Mouse (Mus musculus): ENCODE results near the gene Igf2r.
"Not testable (repeated sequence)": the region's sequence is repeated elsewhere in the genome, so short reads cannot be mapped to it uniquely, and the experiment has no call there.

The Igf2r gene

DNA sequence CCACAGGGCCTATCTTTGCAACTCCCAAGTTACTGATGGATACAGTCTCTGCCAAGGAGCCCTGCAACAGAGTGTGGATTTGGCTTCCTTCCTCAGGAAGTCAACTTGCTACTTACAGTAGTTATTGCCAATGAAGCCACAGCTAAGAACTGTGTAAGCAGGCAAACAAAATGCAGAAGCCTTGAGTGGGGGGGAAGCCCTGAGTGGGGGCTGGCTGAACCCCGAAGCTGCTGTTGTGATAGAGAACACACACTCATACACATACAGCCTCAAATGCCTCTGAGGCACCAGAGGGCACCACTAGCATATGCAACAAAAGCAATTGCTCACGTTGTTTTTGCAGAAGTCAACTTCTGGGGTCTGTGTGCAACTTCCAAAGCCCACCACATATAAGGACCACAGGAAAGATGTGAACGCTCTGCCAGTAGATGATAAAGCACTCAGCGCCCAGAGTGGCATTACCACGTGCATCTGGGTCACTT lies 55.3 kb downstream of the Igf2r start:
- peak; percentile 30 for DNase-seq

DNA sequence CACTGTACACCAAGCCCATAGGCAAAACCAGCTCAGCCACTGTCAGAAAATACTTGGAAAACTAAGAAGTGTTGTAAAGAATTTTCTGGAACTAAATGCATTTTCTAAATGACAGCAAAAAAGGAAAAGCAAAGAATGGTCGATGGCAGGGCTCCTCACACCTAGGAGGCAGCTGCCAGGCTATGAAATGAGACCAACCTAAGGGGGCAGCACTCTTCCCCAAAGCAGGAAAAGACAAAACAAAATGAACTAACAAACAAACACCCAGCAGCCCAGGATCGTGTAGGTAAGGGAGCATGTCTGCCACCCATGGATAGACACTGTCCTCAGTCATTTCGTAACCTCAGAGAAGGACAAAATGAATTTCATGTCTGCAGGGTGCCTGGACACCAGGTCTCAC lies 56.5 kb downstream of the Igf2r start:
- no peak for DNase-seq

GRCm38 (mm10) chr17:12712191-12712590 lies 57.3 kb downstream of the Igf2r start:
- DNase-seq = no peak

DNA sequence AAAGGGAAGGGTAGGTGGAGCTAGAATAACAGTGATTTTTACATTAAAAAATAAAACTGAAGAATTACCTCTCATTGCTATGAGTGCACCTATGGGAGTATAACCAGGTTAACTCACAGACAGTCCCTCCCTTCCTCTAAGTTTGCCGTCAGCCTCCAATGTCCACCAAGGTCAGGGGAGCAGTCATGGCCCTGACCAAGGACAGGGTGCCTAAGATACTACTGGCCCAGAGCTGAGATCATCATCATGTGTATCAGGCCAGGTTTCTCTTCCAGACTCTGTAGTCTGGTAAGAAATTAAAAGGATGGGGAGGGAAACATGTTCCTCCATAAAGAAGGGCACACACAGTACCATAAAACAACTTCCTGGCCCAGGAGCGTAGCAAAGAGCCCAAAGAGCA lies 58.5 kb downstream of the Igf2r start:
- DNase-seq = no peak

GRCm38 (mm10) chr17:12710050-12710780 lies 59.2 kb downstream of the Igf2r start:
- no peak for DNase-seq

DNA sequence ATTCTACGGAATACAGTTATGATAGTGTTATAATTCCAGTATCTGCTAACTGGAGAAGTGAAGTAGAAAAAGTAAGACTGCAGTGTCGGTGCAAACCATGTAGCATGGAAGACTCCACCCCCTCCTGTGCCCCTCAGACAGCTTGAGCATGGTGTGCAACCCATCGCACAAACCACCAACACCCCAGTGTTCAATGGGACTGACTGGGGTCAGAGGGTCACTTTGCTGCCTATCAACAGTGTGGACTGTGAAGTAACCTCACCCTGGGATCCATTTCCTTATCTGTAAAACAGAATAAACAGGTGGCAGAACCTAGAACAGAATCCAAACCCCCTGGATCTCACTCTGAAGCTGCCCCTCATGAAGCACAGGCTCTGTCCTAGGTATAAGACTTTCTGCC lies 61.1 kb downstream of the Igf2r start:
- DNase-seq = no peak

- no peak for DNase-seq
Measured at GRCm38 (mm10) chr17:12706590-12707049, 62.8 kb downstream of the Igf2r start.

GRCm38 (mm10) chr17:12702901-12703300 lies 66.6 kb downstream of the Igf2r start:
- no peak for DNase-seq

GRCm38 (mm10) chr17:12700373-12700772 lies 69.1 kb downstream of the Igf2r start:
- no peak for DNase-seq

DNA sequence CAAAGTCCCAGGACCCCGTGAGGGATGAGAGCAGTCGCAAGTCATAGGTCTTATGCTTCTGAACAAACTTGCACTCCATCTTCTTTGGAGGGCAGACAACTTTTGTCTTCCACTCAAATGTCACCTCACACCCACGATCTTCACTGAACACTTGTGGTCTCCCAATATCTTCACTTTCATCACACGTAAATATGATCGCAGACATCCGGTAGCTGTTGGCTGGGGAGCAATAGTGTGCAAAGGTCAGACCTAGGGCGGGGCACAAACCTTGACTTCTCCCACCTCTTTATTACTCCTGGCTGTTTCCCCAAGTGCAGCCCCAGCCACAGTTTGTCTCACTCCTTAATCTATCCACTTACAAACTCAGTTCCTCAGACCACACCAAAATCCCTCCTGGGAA lies 77.6 kb downstream of the Igf2r start:
- DNase-seq = no peak

GRCm38 (mm10) chr17:12689537-12689936 lies 79.9 kb downstream of the Igf2r start:
- DNase-seq = peak; percentile 35 to 45

GRCm38 (mm10) chr17:12688427-12689110 lies 80.9 kb downstream of the Igf2r start:
- no peak for DNase-seq

DNA sequence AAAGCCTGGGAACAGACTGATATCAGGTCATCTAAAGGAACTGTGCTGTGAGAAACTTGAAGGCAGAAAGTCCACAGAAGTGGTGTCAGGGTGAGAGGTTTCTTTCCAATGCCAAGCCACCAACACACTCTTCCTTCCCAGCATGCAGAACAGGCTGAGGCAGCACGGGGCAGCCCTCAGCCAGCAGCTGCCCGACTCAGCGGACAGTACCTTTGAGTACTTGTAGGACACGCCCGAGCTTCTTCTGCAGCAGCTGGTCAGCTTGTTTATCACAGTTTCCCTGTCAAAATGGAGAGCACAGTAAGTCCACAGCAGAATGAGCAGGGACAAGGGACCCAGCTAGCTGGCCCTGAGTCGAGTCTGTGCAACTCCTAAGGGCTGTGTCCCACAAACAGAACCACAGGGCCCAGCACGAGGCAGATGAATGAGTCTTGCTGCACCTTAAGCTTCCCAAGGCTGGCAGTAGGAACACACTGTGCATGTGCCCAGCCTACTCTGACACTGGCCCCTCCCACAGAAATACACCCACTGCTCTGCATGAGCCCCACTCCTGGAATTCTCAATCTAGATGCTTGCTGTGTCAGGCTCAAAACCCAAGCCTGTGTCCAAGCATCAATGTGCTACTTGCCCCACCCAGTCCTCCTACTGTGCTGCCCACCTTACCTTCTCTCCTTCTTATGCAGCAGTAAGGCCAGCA lies 84.4 kb downstream of the Igf2r start:
- DNase-seq = no peak

GRCm38 (mm10) chr17:12684412-12684811 lies 85.1 kb downstream of the Igf2r start:
- DNase-seq = no peak

- DNase-seq = no peak
Measured at GRCm38 (mm10) chr17:12683582-12683981, 85.9 kb downstream of the Igf2r start.

DNA sequence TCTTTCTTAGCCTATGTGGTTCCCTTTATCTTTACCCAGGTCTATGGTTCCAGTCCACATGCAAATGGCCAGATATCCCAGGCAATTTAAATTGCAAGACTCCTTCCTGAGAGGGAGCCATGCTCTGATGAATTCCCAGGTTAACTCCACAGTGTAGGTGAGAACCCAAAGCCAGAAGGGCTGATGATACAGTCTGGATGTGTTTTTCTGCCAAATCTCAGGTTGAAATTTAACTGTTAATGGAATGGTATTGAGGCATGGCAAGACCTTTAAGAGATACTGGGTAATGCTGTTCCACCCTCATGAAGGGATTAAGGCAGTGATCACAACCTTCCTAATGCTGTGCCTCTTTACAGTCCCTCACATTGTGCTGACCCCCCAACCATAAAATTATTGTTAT lies 91.2 kb downstream of the Igf2r start:
- no peak for DNase-seq

- no peak for DNase-seq
Measured at GRCm38 (mm10) chr17:12677139-12677538, 92.3 kb downstream of the Igf2r start.

DNA sequence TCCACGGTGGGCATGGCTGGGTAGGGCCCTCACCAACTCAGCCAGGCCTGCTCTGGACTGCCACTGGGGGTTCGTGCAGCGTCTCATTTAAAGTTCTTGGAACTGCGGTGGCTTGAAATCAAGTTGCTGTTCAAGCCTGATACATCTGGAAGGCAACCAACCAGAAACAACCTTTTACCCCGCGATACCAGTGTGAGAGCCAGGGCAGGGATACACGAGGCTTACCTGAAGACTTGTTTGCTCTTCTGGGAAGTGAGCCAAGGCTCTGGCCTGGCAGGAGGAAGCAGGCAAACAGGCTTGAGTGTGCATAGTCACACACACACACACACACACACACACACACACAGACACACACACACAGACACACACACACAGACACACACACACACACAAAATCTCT lies 93.8 kb downstream of the Igf2r start, which contains the start of gene Slc22a1:
Slc22a1 (minus strand) TSS at position 184 of the 400 bp plus-strand sequence.
- DNase-seq = no peak

- DNase-seq = not testable (repeated sequence)
Measured at GRCm38 (mm10) chr17:12674980-12675379, 94.5 kb downstream of the Igf2r start.

GRCm38 (mm10) chr17:12673871-12674270 lies 95.6 kb downstream of the Igf2r start:
- DNase-seq = no peak

GRCm38 (mm10) chr17:12672285-12672790 lies 97.1 kb downstream of the Igf2r start:
- DNase-seq = no peak

DNA sequence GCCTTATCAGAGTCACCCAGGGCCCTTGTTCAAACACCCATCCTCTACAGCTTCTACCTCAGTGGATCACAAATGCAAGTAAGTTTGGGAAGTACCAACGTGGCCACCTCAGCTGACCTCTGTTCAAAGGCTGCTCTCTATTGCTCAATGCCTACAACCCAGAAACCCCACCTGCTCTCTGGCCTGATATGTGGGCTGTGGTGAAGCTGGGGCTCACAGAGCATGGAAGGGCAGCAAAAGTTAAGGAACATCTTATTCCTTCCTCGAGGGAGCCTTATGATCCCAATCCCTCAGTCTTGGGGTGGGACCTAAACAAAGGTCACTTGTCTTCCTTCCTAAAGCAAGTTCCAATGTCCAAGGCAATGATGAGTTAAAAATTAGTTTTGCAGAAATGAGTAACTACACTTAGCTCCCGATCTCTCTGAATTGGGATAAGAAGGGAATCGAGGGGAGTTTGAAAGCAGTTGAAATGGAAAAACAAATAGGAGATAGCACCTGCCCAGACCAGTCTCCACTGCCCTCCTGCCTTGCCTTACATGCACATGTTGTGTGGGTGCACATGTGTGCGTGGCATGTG lies 98.3 kb downstream of the Igf2r start:
- DNase-seq = no peak

GRCm38 (mm10) chr17:12669363-12669679 lies 100.1 kb downstream of the Igf2r start:
- no peak for DNase-seq
